Mouse (Mus musculus) heart, postnatal 36 days (tissue): ENCODE results near the gene Cat. TPM values are rescaled to one million over a fixed set of nuclear protein-coding genes. Genes with fewer than 3 reads are reported as not detected.

Source experiments
- total RNA-seq, 2 experiments: library from RNA; stranded (reverse); gene quantifications; 2 replicates each; pipeline ENCODE4 v1.2.3; 2021

Gene Cat
- total RNA-seq, 2 experiments from 2014 or later: 239 to 279 TPM

Other genes with a start within 250 kb of the Cat start
- not detected for gene Ehf, start 181.9 kb downstream of the Cat start, total RNA-seq
- gene Elf5, start 73.5 kb downstream of the Cat start, total RNA-seq: not detected
- 10 to 100 TPM; 21.9 to 24.4 TPM for gene Abtb2, start 81.2 kb upstream of the Cat start, total RNA-seq